Mouse (Mus musculus) left cerebral cortex, postnatal 36 days (tissue): ENCODE measurements at regions not wholly inside any gene's neighbourhood (a gene's known extent, or its start where the extent isn't known, plus 50 kb on each side); places are given as distances from the start of the nearest gene placed in this dataset.

Experiments
- DNase-seq, 2 experiments: peaks; one replicate each; pipeline ENCODE4 v3.0.0; 2021 to 2022; ENCODE audit warnings: low spot score in 2 of 2, mixed read lengths in 1 of 2
- intact Hi-C: fragments of 180-260 bp; cut with DNase I; formaldehyde crosslinking; loops from one replicate; pipeline ENCODE4 v1.15.1; 2025

DNA sequence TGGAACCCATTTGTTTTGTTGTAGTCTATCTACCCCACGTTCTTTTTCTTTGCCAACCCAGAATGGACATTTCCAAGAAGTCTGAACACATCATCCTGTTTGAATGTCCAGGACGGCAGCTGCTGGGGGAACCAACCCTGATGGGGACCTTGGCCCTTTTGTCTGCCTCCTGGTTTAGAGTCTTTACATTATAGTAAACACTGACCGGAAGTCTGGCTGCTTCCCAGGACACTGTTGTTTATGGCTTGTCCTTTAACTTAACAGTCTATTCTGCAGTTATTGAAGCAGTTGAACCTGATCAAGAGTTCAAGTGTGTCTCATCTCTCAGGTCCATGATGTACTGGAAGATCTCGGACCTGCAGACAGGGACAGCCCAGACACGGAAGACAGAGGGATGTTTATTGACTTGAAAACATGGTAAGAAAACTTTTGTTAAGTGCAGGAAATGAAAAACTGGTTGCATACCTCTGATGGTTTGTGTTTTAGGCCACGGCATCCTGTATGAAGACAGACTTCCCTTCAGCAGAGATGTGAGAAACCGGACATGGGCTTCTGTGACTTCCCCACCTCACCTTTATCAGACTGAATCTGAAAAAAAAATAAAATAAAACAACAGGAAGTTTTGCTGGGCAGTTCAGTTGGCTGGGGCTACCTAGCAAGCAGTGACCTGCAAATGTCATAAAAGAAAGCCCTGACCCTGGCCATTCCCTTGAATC lies 69.7 kb upstream of the Itga1 start:
- intact Hi-C loops = no loop called here
- no peak for DNase-seq

DNA sequence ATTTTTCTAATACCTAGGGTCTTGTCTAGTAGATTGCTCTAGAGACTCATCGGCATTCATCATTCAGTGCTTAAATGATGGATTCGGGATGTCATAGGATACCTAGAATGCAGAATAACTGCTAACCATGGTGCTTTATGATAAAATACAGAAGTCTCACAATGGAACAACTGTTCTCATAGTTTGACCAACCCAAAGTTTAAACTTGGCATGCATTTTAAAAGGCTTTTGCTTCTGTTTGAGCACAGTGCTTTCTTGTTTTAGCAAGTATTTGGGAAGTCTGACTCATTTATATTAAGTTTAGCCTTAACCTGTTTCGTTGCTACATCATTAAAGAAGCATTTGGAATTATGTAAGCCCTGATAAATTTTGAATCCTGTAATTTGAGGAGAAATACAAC lies 64.2 kb upstream of the Itga1 start:
- intact Hi-C loops = no loop called here
- no peak for DNase-seq

DNA sequence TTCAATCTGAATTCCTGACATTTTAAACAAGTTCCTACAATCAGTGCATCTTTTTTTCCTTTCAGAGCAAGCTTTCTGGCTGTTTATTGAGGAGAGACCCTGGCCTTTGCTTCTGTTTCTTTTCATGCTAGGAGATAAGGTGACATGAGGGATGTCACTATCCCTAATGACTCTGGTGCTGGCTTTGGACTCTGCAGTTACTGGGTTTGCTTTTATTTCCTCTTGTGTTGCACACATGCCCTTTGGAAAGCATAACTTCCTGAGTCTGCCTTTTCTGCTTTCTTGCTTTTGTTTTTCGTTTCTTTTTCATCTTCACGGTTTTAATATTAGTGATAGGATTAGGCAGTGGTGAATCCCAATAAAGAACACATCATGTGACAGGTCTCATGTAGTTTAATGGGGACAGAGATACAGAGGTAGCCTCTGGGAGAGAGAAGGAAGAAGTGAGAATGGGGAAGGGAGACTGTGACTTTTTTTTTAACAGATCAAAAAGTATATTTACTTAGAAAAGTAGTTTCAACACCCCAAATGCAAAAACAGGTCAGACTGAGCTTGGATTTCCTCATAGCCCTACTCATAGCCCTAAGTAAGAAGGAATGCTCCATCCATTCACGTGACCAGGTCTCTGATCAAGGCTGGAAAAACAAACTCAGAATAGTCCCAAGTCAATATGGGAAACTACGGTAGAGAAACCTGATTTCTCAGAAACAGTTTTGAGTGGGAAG lies 61.1 kb upstream of the Itga1 start:
- intact Hi-C loops = no loop called here
- no peak for DNase-seq

DNA sequence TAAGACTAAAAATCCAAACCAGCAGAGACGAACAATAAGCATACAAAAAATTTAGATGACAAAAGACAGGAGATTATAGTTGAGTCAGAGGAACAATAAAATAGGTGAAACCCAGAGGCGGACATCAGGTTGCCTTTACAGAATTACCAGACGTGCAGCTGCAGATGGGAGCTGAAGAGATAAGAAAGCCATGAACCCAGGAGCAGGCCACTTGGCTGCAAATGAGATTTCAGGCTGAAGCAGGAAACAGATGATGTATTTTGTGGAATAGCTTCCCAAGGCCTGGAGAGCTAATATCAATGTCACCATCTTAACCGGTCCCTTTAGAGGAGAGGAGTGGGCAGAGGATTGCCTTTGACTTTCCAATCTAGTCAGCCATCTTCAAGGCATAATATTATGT lies 57.6 kb upstream of the Itga1 start:
- intact Hi-C loops = no loop called here
- no peak for DNase-seq
